8 mouse cellular contexts compared by ENCODE assay signal in the genomic region with DNA sequence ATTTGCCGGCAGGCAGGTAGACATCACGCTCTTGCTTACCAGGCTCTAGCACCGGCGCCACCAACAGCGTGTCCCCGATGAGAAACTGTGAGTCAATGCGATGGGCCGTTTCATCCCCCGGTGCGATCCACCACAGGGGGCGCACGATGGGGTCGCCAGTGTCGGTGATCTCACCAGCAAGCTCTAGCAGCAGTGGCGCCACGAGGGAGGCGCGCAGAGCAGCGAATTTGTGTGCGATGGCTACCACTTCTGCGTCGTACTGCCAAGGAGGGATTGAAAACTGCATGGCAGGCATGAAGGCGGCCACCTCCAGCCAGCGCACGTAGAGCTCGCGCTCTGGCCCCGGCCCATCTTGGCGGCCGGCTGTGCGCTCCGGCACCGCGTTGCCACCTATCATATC. TPM values are rescaled to one million over a fixed set of nuclear protein-coding genes. Genes with fewer than 3 reads are reported as not detected.
DNase-seq lines count a peak whose midpoint lies in the region; ATAC-seq and TF ChIP-seq lines count a peak whose summit lies in the region.

No protein-coding gene starts in this region.

- peak; percentile 33 to 45 for DNase-seq in cerebellum, postnatal 14 days
- DNase-seq in cerebellum, adult 8-10 months, result no peak
- peak; percentile 54 to 60 for DNase-seq in B cell, adult 2 months
- DNase-seq in left cerebral cortex, postnatal 14 days (ENCODE audit: low spot score in 2 of 2), result no peak
- no peak for DNase-seq in gastrocnemius, postnatal 4 days (ENCODE audit: low spot score in 2 of 2)

- no peak for TF ChIP-seq POLR2A in embryonic fibroblast, embryonic 13.5 days (IDR thresholded peaks at IDR 0.05; ENCODE audit: low read depth, low read length)

- H3K27ac ChIP-seq in embryonic fibroblast, embryonic 13.5 days (ENCODE audit: insufficient read depth, low read length), result no peak overlapping the region
- no peak overlapping the region for H3K27ac ChIP-seq in limb, embryonic 12.5 days
- no peak overlapping the region for H3K27ac ChIP-seq in neural tube, embryonic 14.5 days (ENCODE audit: low read depth, low read length)

- no peak overlapping the region for H3K4me3 ChIP-seq in embryonic fibroblast, embryonic 13.5 days (ENCODE audit: insufficient read depth, low read length)
- H3K4me3 ChIP-seq in limb, embryonic 12.5 days (replicated peaks), result peak overlapping the region; percentile 38
- H3K4me3 ChIP-seq in neural tube, embryonic 14.5 days (ENCODE audit: low read depth, low read length), result peak overlapping the region; percentile 25

- ATAC-seq in limb, embryonic 12.5 days (ENCODE audit: insufficient number of reproducible peaks, insufficient read depth, low FRiP score, low TSS enrichment, low read depth), result no peak
- ATAC-seq in neural tube, embryonic 14.5 days (ENCODE audit: low read depth), result peak; percentile 38; the same call in 1 of the 2 replicates

- H3K9me3 ChIP-seq in limb, embryonic 12.5 days, result no peaks in the 10 kb centered on the region
- no peaks in the 10 kb centered on the region for H3K9me3 ChIP-seq in neural tube, embryonic 14.5 days (ENCODE audit: control insufficient read depth, low read length)

- H3K27me3 ChIP-seq in limb, embryonic 12.5 days, result peaks cover 98% of the 10 kb centered on the region
- peaks cover 27% of the 10 kb centered on the region for H3K27me3 ChIP-seq in neural tube, embryonic 14.5 days (ENCODE audit: control insufficient read depth, insufficient read depth, low read length)

- intact Hi-C loops in left cerebral cortex, postnatal 14 days (cut with DNase I), result no loop called here

- no peak overlapping the region; the same call in 1 of the 2 replicates for H3K9ac ChIP-seq in limb, embryonic 12.5 days (replicated peaks)
- peak overlapping the region; percentile 7; the same call in 1 of the 2 replicates for H3K9ac ChIP-seq in neural tube, embryonic 14.5 days (replicated peaks; ENCODE audit: low read depth, low read length)

- peak; percentile 44; the same call in 1 of the 2 replicates for TF ChIP-seq CTCF in embryonic fibroblast, embryonic 13.5 days (IDR thresholded peaks at IDR 0.05; ENCODE audit: borderline replicate concordance, insufficient read depth, low read length)

- no peaks in the 10 kb centered on the region for H3K36me3 ChIP-seq in limb, embryonic 12.5 days
- H3K36me3 ChIP-seq in neural tube, embryonic 14.5 days (ENCODE audit: control insufficient read depth, insufficient read depth, low read length), result no peaks in the 10 kb centered on the region

- no peaks in the 10 kb centered on the region for H3K4me1 ChIP-seq in embryonic fibroblast, embryonic 13.5 days (ENCODE audit: control insufficient read depth, insufficient read depth, low read length)
- H3K4me1 ChIP-seq in limb, embryonic 12.5 days (replicated peaks), result peaks cover 31% of the 10 kb centered on the region
- H3K4me1 ChIP-seq in neural tube, embryonic 14.5 days (ENCODE audit: control insufficient read depth, insufficient read depth, low read length), result peaks cover 19% of the 10 kb centered on the region; the same call in 1 of the 2 replicates

- 1% methylated on average over 34 of the region's 34 CpGs for WGBS in limb, embryonic 12.5 days
- WGBS in neural tube, embryonic 14.5 days, result 4% methylated on average over 34 of the region's 34 CpGs

- H3K4me2 ChIP-seq in limb, embryonic 12.5 days, result peak overlapping the region; percentile 67
- peak overlapping the region; percentile 52 for H3K4me2 ChIP-seq in neural tube, embryonic 14.5 days (ENCODE audit: low read depth, low read length)

RNA-seq across cellular contexts. Expression of a gene that starts 5.3 kb away (rescaled TPM):
- polyA plus RNA-seq in embryonic fibroblast, embryonic 13.5 days (2011; ENCODE audit: insufficient read length, low read depth, missing spikeins), result 5.5 and 6.0 TPM in 2 replicates
- 2.3 and 3.1 TPM in 2 replicates for polyA plus RNA-seq in limb, embryonic 12.5 days (2016; fragmentation: Nextera tagmentation; extraction: Ambion mirVana)
- 8.0 and 8.6 TPM in 2 replicates for polyA plus RNA-seq in neural tube, embryonic 14.5 days (2014; fragmentation: Nextera tagmentation; extraction: Ambion mirVana)
- total RNA-seq in left cerebral cortex, postnatal 14 days (2021), result 10 to 100 TPM; 42.6 to 44.7 TPM
- 10 to 100 TPM; 78.4 to 90.4 TPM for total RNA-seq in gastrocnemius, postnatal 4 days (2021)

RNA-seq across cellular contexts. Expression of a gene that starts 19.6 kb away (rescaled TPM):
- not detected in 2 replicates for polyA plus RNA-seq in embryonic fibroblast, embryonic 13.5 days (2011; ENCODE audit: insufficient read length, low read depth, missing spikeins)
- 1.5 TPM in 2 replicates for polyA plus RNA-seq in limb, embryonic 12.5 days (2016; fragmentation: Nextera tagmentation; extraction: Ambion mirVana)
- polyA plus RNA-seq in neural tube, embryonic 14.5 days (2014; fragmentation: Nextera tagmentation; extraction: Ambion mirVana), result 5.3 and 13.7 TPM in 2 replicates
- total RNA-seq in left cerebral cortex, postnatal 14 days (2021), result 1 to 10 TPM; 8.7 TPM
- under 1 TPM; 0.42 to 0.54 TPM for total RNA-seq in gastrocnemius, postnatal 4 days (2021)

RNA-seq across cellular contexts. Expression of a gene that starts 32.6 kb away (rescaled TPM):
- polyA plus RNA-seq in embryonic fibroblast, embryonic 13.5 days (2011; ENCODE audit: insufficient read length, low read depth, missing spikeins), result 28.6 and 40.4 TPM in 2 replicates
- 49.9 and 50.1 TPM in 2 replicates for polyA plus RNA-seq in limb, embryonic 12.5 days (2016; fragmentation: Nextera tagmentation; extraction: Ambion mirVana)
- polyA plus RNA-seq in neural tube, embryonic 14.5 days (2014; fragmentation: Nextera tagmentation; extraction: Ambion mirVana), result 60.8 and 78.5 TPM in 2 replicates
- 10 to 100 TPM; 24.5 to 31.0 TPM for total RNA-seq in left cerebral cortex, postnatal 14 days (2021)
- 10 to 100 TPM; 29.3 to 30.2 TPM for total RNA-seq in gastrocnemius, postnatal 4 days (2021)

RNA-seq across cellular contexts. Expression of a gene that starts 32.9 kb away (rescaled TPM):
- polyA plus RNA-seq in embryonic fibroblast, embryonic 13.5 days (2011; ENCODE audit: insufficient read length, low read depth, missing spikeins), result 3.6 and 5.8 TPM in 2 replicates
- polyA plus RNA-seq in limb, embryonic 12.5 days (2016; fragmentation: Nextera tagmentation; extraction: Ambion mirVana), result 11.6 and 11.7 TPM in 2 replicates
- 2.1 and 2.3 TPM in 2 replicates for polyA plus RNA-seq in neural tube, embryonic 14.5 days (2014; fragmentation: Nextera tagmentation; extraction: Ambion mirVana)
- total RNA-seq in left cerebral cortex, postnatal 14 days (2021), result 1 to 10 TPM; 1.4 to 1.5 TPM
- 1 to 10 TPM; 5.3 to 5.4 TPM for total RNA-seq in gastrocnemius, postnatal 4 days (2021)

Comparison
In these comparisons a context has a peak if more than half of its experiments do, and no peak if none do; other contexts are left out.
1. DNase-seq: peak in cerebellum, postnatal 14 days (2 of 2) and B cell, adult 2 months (2 of 2); none in cerebellum, adult 8-10 months (single experiment), left cerebral cortex, postnatal 14 days (0 of 2) and gastrocnemius, postnatal 4 days (0 of 2).